Mouse (Mus musculus) ES-E14 (cell line): ENCODE results near the gene Stxbp6.

Experiments
- CHD2 ChIP-seq: IDR thresholded peaks from 2 replicates; pipeline ENCODE4 v1.6.1; 2014; ENCODE audit warnings: mild to moderate bottlenecking, low read depth, low read length, inconsistent platforms
- MAFK ChIP-seq: IDR thresholded peaks from 2 replicates; pipeline ENCODE4 v1.6.1; 2014; ENCODE audit warnings: mild to moderate bottlenecking, low read depth, low read length, inconsistent platforms; ENCODE audit not compliant: insufficient read depth
- ZNF384 ChIP-seq: IDR thresholded peaks from 2 replicates; pipeline ENCODE4 v1.6.1; 2012; ENCODE audit warnings: low read depth, low read length, inconsistent platforms

DNA sequence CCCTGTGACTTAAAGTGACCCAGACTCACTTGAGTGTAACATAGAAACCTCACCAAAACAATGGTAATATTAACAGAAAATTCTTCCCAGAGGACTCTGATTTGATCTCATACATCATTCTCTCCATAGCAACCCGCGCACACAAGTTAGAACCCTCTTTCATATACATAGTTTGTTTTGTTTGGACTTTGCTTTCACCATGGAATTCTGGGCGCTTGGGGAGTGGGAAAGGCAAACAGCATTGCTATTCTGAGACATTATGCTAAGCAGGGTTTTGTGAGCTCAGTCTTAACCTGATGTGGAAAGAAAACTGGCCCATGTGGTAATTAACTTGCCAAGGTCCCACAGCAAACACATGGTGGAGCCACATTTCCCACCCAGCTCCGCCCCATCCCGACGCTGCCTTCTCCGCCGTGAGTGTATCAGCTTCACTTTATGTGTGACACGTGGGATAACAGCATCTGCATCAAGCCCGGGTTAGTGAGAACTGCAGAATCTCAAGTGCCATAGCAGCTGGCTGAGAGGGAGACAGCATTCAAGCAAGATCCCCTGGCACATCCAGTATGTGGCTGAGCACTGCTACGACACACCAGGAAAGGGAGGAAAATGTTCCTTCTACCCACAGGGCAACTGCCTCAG, 7.3 kb downstream of the Stxbp6 start:
- TF ChIP-seq ZNF384: no peak
- TF ChIP-seq CHD2: no peak
- TF ChIP-seq MAFK: no peak
